Mouse (Mus musculus) E14TG2a.4 (cell line): Measurements from ENCODE around the gene Zfp184.

ENCODE experiments used
- H3K27me3 ChIP-seq: 2 replicates; pipeline ENCODE4 v1.6.1; 2014; ENCODE audit warnings: low read length, control low read depth; ENCODE audit not compliant: insufficient read depth
- H3K36me3 ChIP-seq: 2 replicates; pipeline ENCODE4 v1.6.1; 2014; ENCODE audit warnings: low read length, control low read depth; ENCODE audit not compliant: insufficient read depth
- H3K4me1 ChIP-seq: replicated peaks from 2 replicates; pipeline ENCODE4 v1.6.1; 2014; ENCODE audit warnings: low read depth, low read length, control low read depth
- H3K4me3 ChIP-seq: replicated peaks from 2 replicates; pipeline ENCODE4 v1.5.1; 2014; ENCODE audit warnings: mild to moderate bottlenecking, low read length
- H3K9me3 ChIP-seq: 2 replicates; pipeline ENCODE4 v1.6.1; 2014; ENCODE audit warnings: low read length, control low read depth
- CTCF ChIP-seq: conservative IDR thresholded peaks from 2 replicates; pipeline ENCODE4 v1.5.1; 2014; ENCODE audit warnings: low read length
- NANOG ChIP-seq: IDR thresholded peaks from 2 replicates; pipeline ENCODE4 v1.6.1; 2014; ENCODE audit warnings: borderline replicate concordance, low read length, mixed read lengths
- POU5F1 ChIP-seq: IDR thresholded peaks from 2 replicates; pipeline ENCODE4 v1.6.1; 2014; ENCODE audit warnings: low read length, borderline replicate concordance

The Zfp184 gene

GRCm38 (mm10) chr13:21934982-21935791 is 9.7 kb upstream of the Zfp184 start:
- Histone ChIP-seq H3K4me3 (peak overlapping the region; percentile 75), H3K27me3 (no peaks in the 10 kb centered on the region), H3K36me3 (no peaks in the 10 kb centered on the region), H3K4me1 (peaks cover 59% of the 10 kb centered on the region), H3K9me3 (no peaks in the 10 kb centered on the region)
- TF ChIP-seq NANOG (no peak), POU5F1 (no peak), CTCF (no peak)

GRCm38 (mm10) chr13:21935833-21936232 is 9.1 kb upstream of the Zfp184 start:
- Histone ChIP-seq H3K27me3 (no peaks in the 10 kb centered on the region), H3K4me3 (peak overlapping the region; percentile 72), H3K9me3 (no peaks in the 10 kb centered on the region), H3K4me1 (peaks cover 52% of the 10 kb centered on the region), H3K36me3 (no peaks in the 10 kb centered on the region)
- TF ChIP-seq CTCF (no peak), POU5F1 (no peak), NANOG (no peak)

GRCm38 (mm10) chr13:21936968-21937367 is 7.9 kb upstream of the Zfp184 start:
- TF ChIP-seq POU5F1: no peak
- TF ChIP-seq CTCF: no peak
- no peak for TF ChIP-seq NANOG

GRCm38 (mm10) chr13:21940213-21940612 is 4.7 kb upstream of the Zfp184 start:
- Histone ChIP-seq H3K27me3 (no peaks in the 10 kb centered on the region), H3K4me3 (peak overlapping the region; percentile 83), H3K36me3 (no peaks in the 10 kb centered on the region), H3K4me1 (peaks cover 34% of the 10 kb centered on the region), H3K9me3 (no peaks in the 10 kb centered on the region)
- no peak for TF ChIP-seq CTCF
- no peak for TF ChIP-seq NANOG
- TF ChIP-seq POU5F1: no peak

More at GRCm38 (mm10) chr13:21936968-21937367, 7.9 kb upstream of the Zfp184 start:
- no peaks in the 10 kb centered on the region for H3K9me3 ChIP-seq
- H3K4me1 ChIP-seq: peaks cover 51% of the 10 kb centered on the region
- no peaks in the 10 kb centered on the region for H3K36me3 ChIP-seq
- no peaks in the 10 kb centered on the region for H3K27me3 ChIP-seq
- peak overlapping the region; percentile 72 for H3K4me3 ChIP-seq

GRCm38 (mm10) chr13:21940811-21941321 is 4.0 kb upstream of the Zfp184 start:
- H3K36me3 ChIP-seq: no peaks in the 10 kb centered on the region
- H3K4me1 ChIP-seq: peaks cover 37% of the 10 kb centered on the region
- TF ChIP-seq CTCF (no peak), POU5F1 (no peak), NANOG (no peak)
- peak overlapping the region; percentile 83 for H3K4me3 ChIP-seq
- H3K27me3 ChIP-seq: no peaks in the 10 kb centered on the region
- H3K9me3 ChIP-seq: no peaks in the 10 kb centered on the region

- peaks cover 21% of the 10 kb centered on the region for H3K4me1 ChIP-seq
- H3K9me3 ChIP-seq: no peaks in the 10 kb centered on the region
- peaks cover 7% of the 10 kb centered on the region; the same call in 1 of the 2 replicates for H3K36me3 ChIP-seq
- H3K27me3 ChIP-seq: no peaks in the 10 kb centered on the region
- no peak overlapping the region for H3K4me3 ChIP-seq
- TF ChIP-seq POU5F1 (no peak), NANOG (no peak), CTCF (no peak)
Observed at GRCm38 (mm10) chr13:21943644-21944043, 1.2 kb upstream of the Zfp184 start.

- peaks cover 21% of the 10 kb centered on the region for H3K4me1 ChIP-seq
- no peaks in the 10 kb centered on the region for H3K27me3 ChIP-seq
- H3K36me3 ChIP-seq: peaks cover 17% of the 10 kb centered on the region
- peak overlapping the region; percentile 92 for H3K4me3 ChIP-seq
- TF ChIP-seq NANOG (no peak), CTCF (no peak), POU5F1 (no peak)
- H3K9me3 ChIP-seq: no peaks in the 10 kb centered on the region
Observed at GRCm38 (mm10) chr13:21944592-21944925, 335 bp upstream of the Zfp184 start.

GRCm38 (mm10) chr13:21969269-21969668 is 24.4 kb downstream of the Zfp184 start:
- H3K9me3 ChIP-seq: no peaks in the 10 kb centered on the region
- TF ChIP-seq POU5F1 (no peak), NANOG (no peak), CTCF (no peak)

More at GRCm38 (mm10) chr13:21969269-21969668, 24.4 kb downstream of the Zfp184 start:
- peaks cover 41% of the 10 kb centered on the region for H3K4me1 ChIP-seq
- H3K4me3 ChIP-seq: no peak overlapping the region
- no peaks in the 10 kb centered on the region for H3K27me3 ChIP-seq
- H3K36me3 ChIP-seq: no peaks in the 10 kb centered on the region
